30 mouse cellular contexts compared by ENCODE assay signal in genomic region chr2:65346037-65346436, GRCm38 (mm10). TPM values are rescaled to one million over a fixed set of nuclear protein-coding genes. Genes with fewer than 3 reads are reported as not detected.
"Had no signal": no experiment of that assay in that cellular context is flagged by ENCODE, and none has a peak within 500 bp of the region (broad histone marks: within the 10 kb centered on the region; RNA-seq: fewer than 3 reads in every experiment).

No protein-coding gene starts in this region.

- H3K4me1 ChIP-seq: embryonic facial prominence, embryonic 12.5 days; embryonic facial prominence, embryonic 15.5 days; forebrain, embryonic 13.5 days; forebrain, embryonic 15.5 days had no signal

- ATAC-seq: forebrain, embryonic 13.5 days; forebrain, embryonic 14.5 days; forebrain, embryonic 15.5 days; forebrain, embryonic 16.5 days; forebrain, postnatal 0 days had no signal

- H3K27me3 ChIP-seq: embryonic facial prominence, embryonic 12.5 days; embryonic facial prominence, embryonic 13.5 days; embryonic facial prominence, embryonic 15.5 days; forebrain, embryonic 12.5 days; forebrain, embryonic 13.5 days; forebrain, embryonic 15.5 days had no signal

- H3K36me3 ChIP-seq: embryonic facial prominence, embryonic 10.5 days; embryonic facial prominence, embryonic 12.5 days; embryonic facial prominence, embryonic 13.5 days; embryonic facial prominence, embryonic 15.5 days; forebrain, embryonic 10.5 days; forebrain, embryonic 12.5 days; forebrain, embryonic 15.5 days had no signal

- H3K4me3 ChIP-seq: embryonic facial prominence, embryonic 10.5 days; embryonic facial prominence, embryonic 12.5 days; embryonic facial prominence, embryonic 13.5 days; embryonic facial prominence, embryonic 15.5 days; erythroblast, embryonic 14.5 days; forebrain, embryonic 10.5 days; forebrain, embryonic 12.5 days; forebrain, embryonic 13.5 days; forebrain, embryonic 15.5 days; gastrocnemius, adult 2 months had no signal

- H3K9me3 ChIP-seq: embryonic facial prominence, embryonic 10.5 days; embryonic facial prominence, embryonic 12.5 days; embryonic facial prominence, embryonic 13.5 days; embryonic facial prominence, embryonic 15.5 days; forebrain, embryonic 10.5 days; forebrain, embryonic 12.5 days; forebrain, embryonic 13.5 days; forebrain, embryonic 15.5 days had no signal

- H3K4me2 ChIP-seq: embryonic facial prominence, embryonic 12.5 days; embryonic facial prominence, embryonic 13.5 days; embryonic facial prominence, embryonic 15.5 days; forebrain, embryonic 12.5 days; forebrain, embryonic 13.5 days; forebrain, embryonic 15.5 days had no signal

- DNase-seq: cerebellum, adult 18-20 months; cerebellum, adult 2 months; cerebellum, adult 8-10 months; cerebellum, adult 9-10 months; cerebellum, adult 9-11 months; cerebellum, postnatal 10 days; cerebellum, postnatal 14 days; cerebellum, postnatal 25 days; cerebellum, postnatal 36 days; embryo, embryonic 11 days; forebrain, postnatal 0 days; gastrocnemius, adult 2 months; gastrocnemius, postnatal 10 days; gastrocnemius, postnatal 25 days; gastrocnemius, postnatal 36 days; heart, adult 11 months; heart, adult 18-20 months had no signal

- H3K9ac ChIP-seq: embryonic facial prominence, embryonic 12.5 days; embryonic facial prominence, embryonic 13.5 days; embryonic facial prominence, embryonic 15.5 days; forebrain, embryonic 12.5 days; forebrain, embryonic 13.5 days; forebrain, embryonic 15.5 days; forebrain, postnatal 0 days had no signal

- H3K27ac ChIP-seq: embryonic facial prominence, embryonic 10.5 days; embryonic facial prominence, embryonic 12.5 days; embryonic facial prominence, embryonic 13.5 days; embryonic facial prominence, embryonic 15.5 days; forebrain, embryonic 10.5 days; forebrain, embryonic 12.5 days; forebrain, embryonic 13.5 days; forebrain, embryonic 15.5 days; gastrocnemius, adult 2 months had no signal

RNA-seq across cellular contexts. Expression of gene Slc38a11, which starts 17.8 kb away (rescaled TPM):
- total RNA-seq: granulocyte monocyte progenitor cell, adult 5-6 weeks had no signal
- polyA plus RNA-seq: embryonic facial prominence, embryonic 11.5 days; erythroblast, embryonic 14.5 days had no signal
